Mouse (Mus musculus) neural tube, embryonic 13.5 days (tissue): ENCODE results near the gene Olfr2. TPM values are rescaled to one million over a fixed set of nuclear protein-coding genes. Genes with fewer than 3 reads are reported as not detected.
"Not testable (repeated sequence)": the region's sequence is repeated elsewhere in the genome, so short reads cannot be mapped to it uniquely, and the experiment has no call there.

ENCODE experiments used
- ATAC-seq: fragments of 200-750 bp; cut with Nextera tagmentation; 2 replicates; pipeline ENCODE4 v1.8.0; 2017; ENCODE audit warnings: low read depth, mild to moderate bottlenecking, moderate TSS enrichment, moderate library complexity
- H3K27ac ChIP-seq: fragments of 300-500 bp; sonication (generic); replicated peaks from 2 replicates; pipeline ENCODE4 v1.5.1; 2015; ENCODE audit warnings: moderate library complexity, mild to moderate bottlenecking, inconsistent platforms
- H3K27me3 ChIP-seq: fragments of 300-500 bp; sonication (generic); 2 replicates; pipeline ENCODE4 v1.6.1; 2015; ENCODE audit warnings: mild to moderate bottlenecking, inconsistent platforms
- H3K36me3 ChIP-seq: fragments of 300-500 bp; sonication (generic); 2 replicates; pipeline ENCODE4 v1.6.1; 2015; ENCODE audit warnings: mild to moderate bottlenecking, inconsistent platforms
- H3K4me1 ChIP-seq: fragments of 300-500 bp; sonication (generic); replicated peaks from 2 replicates; pipeline ENCODE4 v1.6.1; 2015; ENCODE audit warnings: inconsistent platforms
- H3K4me2 ChIP-seq: fragments of 300-500 bp; sonication (generic); 2 replicates; pipeline ENCODE4 v1.6.1; 2015; ENCODE audit warnings: inconsistent platforms, mild to moderate bottlenecking, moderate library complexity
- H3K4me3 ChIP-seq: fragments of 300-500 bp; sonication (generic); 2 replicates; pipeline ENCODE4 v1.5.1; 2015; ENCODE audit warnings: mild to moderate bottlenecking, inconsistent platforms
- H3K9ac ChIP-seq: fragments of 300-500 bp; sonication (generic); 2 replicates; pipeline ENCODE4 v1.6.1; 2015; ENCODE audit warnings: moderate library complexity, mild to moderate bottlenecking, inconsistent platforms
- H3K9me3 ChIP-seq: fragments of 300-500 bp; sonication (generic); 2 replicates; pipeline ENCODE4 v1.6.1; 2016; ENCODE audit warnings: inconsistent platforms
- WGBS: fragments of 180-500 bp; shearing (Covaris S2); methylation state at CpG from one replicate; pipeline ENCODE4 v1.1.7; 2015; 5-methylcytosine and 5-hydroxymethylcytosine counted together
- polyA plus RNA-seq: library from polyadenylated mRNA; unstranded; fragments of >200 nt; fragmentation: Nextera tagmentation; extraction: Ambion mirVana; gene quantifications from 2 replicates; pipeline ENCODE4 v1.2.1, GENCODE M21; 2015

Olfr2 gene
- not detected in 2 replicates for polyA plus RNA-seq

DNA sequence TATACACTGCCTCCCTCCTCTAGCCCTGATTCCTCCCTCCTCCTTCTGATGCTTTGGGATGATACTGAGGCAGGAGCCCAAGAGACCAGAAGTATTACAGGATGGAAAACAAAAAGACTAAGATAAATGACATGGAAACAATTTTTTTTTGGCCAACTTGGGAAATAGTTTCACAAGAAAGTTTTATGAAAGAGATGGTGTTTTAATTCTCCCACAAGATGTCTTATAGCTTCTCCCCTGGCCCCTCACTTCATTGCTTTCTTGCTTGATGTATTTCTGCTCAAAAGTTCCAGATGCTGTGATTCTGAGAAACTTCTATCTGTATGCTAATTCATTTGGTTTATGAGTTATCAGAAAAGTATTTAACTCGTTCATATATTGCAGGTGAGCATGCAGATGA, at the start of gene Olfr2:
TSS of gene Olfr2 (minus strand) at position 101 of the 400 bp plus-strand sequence.
- no peak for ATAC-seq
- H3K36me3 ChIP-seq = no peaks in the 10 kb centered on the region
- H3K27ac ChIP-seq = no peak within 1 kb of the TSS
- no peak within 1 kb of the TSS for H3K4me2 ChIP-seq
- no peaks in the 10 kb centered on the region for H3K4me1 ChIP-seq
- no peaks in the 10 kb centered on the region for H3K9me3 ChIP-seq
- no peak within 1 kb of the TSS for H3K4me3 ChIP-seq
- H3K9ac ChIP-seq = no peak within 1 kb of the TSS
- 67% methylated on average over 1 of the region's 1 CpGs for WGBS
- no peaks in the 10 kb centered on the region for H3K27me3 ChIP-seq

DNA sequence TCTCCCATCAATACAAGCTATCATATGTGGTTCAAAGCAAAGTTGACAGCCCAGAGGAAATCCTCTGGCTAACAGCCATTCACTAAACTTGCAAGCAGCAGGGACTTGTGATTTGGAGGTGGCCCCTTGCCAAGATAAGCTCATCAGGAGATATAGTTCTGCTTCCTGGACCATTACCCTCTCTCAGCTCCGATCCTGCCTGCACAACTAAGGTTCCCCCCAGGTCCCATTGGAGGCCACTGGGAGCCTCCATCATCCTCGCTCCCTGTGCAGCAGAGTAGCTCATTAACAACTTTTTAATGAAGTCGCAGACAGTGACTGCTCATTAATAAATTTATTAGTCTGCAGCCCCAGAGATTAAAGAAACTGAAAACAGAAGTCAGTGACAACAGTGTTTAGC, 41.7 kb upstream of the Olfr2 start:
- no peak overlapping the region for H3K27ac ChIP-seq
- H3K4me3 ChIP-seq = no peak overlapping the region
- no peaks in the 10 kb centered on the region for H3K9me3 ChIP-seq
- no peaks in the 10 kb centered on the region for H3K4me1 ChIP-seq
- WGBS = 44% methylated on average over 3 of the region's 3 CpGs
- ATAC-seq = no peak
- no peaks in the 10 kb centered on the region for H3K27me3 ChIP-seq
- H3K9ac ChIP-seq = no peak overlapping the region
- H3K4me2 ChIP-seq = no peak overlapping the region
- no peaks in the 10 kb centered on the region for H3K36me3 ChIP-seq

DNA sequence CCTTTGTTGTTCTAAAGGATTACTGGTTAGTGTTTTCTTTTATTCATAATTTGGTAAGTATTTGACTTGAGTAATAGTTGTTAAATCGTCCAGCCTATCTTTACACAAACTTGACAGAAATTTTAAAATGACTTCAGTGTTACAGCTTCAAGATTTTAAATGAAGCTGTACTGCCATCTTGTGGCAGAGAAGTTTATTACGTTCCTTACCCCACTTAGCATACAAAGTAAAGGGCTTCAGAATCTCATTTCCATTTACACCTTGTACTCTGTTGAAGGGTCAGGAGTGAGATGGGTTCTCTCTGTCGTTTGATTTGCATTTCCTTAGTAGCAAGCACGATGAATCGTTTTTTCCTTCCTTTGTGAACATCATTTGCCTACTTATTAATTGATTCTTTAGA, 40.0 kb upstream of the Olfr2 start:
- Histone ChIP-seq H3K36me3 (no peaks in the 10 kb centered on the region), H3K4me2 (no peak overlapping the region), H3K4me1 (no peaks in the 10 kb centered on the region), H3K4me3 (no peak overlapping the region), H3K9me3 (no peaks in the 10 kb centered on the region), H3K27me3 (no peaks in the 10 kb centered on the region), H3K27ac (no peak overlapping the region), H3K9ac (no peak overlapping the region)
- 5% methylated on average over 5 of the region's 5 CpGs for WGBS
- no peak for ATAC-seq

DNA sequence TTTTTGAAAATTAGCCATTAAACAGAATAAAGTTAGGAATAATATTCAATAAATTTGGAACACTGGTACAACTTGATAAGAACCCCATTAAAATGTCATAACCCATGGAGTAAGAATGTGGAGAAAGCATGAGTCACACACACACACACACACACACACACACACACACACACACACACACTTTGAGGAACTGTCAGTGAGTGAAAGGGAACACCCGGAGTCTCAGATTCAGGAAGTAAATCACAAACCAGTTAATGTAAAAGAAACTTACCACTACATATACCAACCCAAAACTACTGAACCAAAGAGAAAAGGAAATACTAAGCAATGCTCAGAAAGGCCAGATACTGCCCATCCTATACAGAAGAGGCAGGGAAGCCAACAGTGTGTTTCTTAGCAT, 38.5 kb upstream of the Olfr2 start:
- Histone ChIP-seq H3K27ac (no peak overlapping the region), H3K27me3 (no peaks in the 10 kb centered on the region), H3K4me2 (no peak overlapping the region), H3K9me3 (no peaks in the 10 kb centered on the region), H3K4me3 (no peak overlapping the region), H3K4me1 (no peaks in the 10 kb centered on the region), H3K36me3 (no peaks in the 10 kb centered on the region), H3K9ac (no peak overlapping the region)
- ATAC-seq = no peak
- WGBS = 93% methylated on average over 1 of the region's 1 CpGs

DNA sequence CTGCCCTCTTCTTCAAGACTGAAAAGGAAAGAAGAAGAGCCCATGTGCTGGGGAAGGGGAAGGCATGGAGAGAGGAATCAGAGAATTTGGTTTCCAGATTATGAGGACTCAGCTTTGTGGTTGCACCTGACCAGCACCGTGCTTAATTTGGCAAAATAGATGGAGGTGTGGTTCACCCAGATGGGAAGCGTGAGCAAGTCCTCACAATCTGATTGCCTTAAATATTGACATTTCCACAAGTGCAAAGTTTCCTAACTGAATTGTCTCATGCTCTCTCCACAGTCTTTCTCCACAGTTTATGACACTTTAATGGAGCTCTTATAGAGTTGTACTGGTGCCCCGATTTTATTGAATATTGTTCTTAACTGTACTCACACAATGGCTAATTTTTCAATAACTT, 37.3 kb upstream of the Olfr2 start:
- Histone ChIP-seq H3K4me1 (no peaks in the 10 kb centered on the region), H3K27me3 (no peaks in the 10 kb centered on the region), H3K4me3 (no peak overlapping the region), H3K36me3 (no peaks in the 10 kb centered on the region), H3K27ac (no peak overlapping the region), H3K4me2 (no peak overlapping the region), H3K9me3 (no peaks in the 10 kb centered on the region), H3K9ac (no peak overlapping the region)
- 83% methylated on average over 3 of the region's 3 CpGs for WGBS
- no peak for ATAC-seq

DNA sequence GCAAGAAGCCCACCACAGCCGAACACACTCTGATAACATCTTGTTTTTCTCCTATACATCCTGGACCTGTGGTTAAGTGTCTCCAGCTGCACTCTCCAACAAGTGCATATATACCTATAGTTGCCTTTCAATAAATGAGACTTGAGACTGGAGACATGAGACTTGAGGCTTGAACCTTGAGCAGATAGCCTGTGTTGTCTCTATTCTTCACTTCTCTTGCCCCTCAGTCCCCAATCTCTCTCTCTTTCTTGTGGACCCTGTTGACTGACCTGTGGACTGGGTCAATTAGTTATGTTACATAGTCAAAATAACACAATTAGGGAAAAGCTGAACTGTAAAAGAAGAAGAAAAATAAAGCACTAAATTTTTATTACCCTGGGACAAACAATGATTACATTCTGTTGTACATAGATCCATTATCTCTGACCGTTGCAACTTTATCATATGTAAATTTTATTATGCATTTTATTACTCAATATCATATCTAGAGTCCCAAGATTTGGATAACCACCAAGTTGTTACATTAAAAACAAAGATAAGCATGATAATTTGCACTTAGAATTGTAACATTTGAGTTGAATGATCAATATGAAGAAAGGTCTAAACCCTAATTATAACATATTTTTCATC, 34.2 kb upstream of the Olfr2 start:
- H3K4me3 ChIP-seq = no peak overlapping the region
- no peak for ATAC-seq
- H3K4me1 ChIP-seq = no peaks in the 10 kb centered on the region
- H3K27me3 ChIP-seq = no peaks in the 10 kb centered on the region
- no peak overlapping the region for H3K4me2 ChIP-seq
- no peak overlapping the region for H3K9ac ChIP-seq
- H3K36me3 ChIP-seq = no peaks in the 10 kb centered on the region
- no peaks in the 10 kb centered on the region for H3K9me3 ChIP-seq
- no peak overlapping the region for H3K27ac ChIP-seq
- 75% methylated on average over 2 of the region's 2 CpGs for WGBS

DNA sequence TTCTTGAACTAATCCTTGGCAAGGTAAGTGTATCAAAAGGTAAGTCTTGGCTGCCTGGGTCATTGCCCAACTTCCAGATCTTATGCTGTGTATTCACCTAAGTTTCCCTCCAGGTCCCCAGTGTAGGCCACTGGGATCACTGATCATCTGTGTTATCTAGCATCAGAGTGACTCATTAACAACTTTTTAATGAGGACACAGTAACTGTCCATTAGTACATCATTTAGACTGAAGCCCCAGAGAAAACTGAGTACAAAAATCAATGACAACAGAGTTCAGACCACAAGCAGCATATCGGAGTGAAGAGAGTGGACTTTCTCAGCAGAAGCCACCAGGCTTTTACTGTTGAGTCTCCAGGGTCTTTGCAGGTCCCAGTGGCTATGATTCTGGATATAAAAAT, 25.0 kb upstream of the Olfr2 start, which contains the start of gene Olfr713:
TSS of gene Olfr713 (plus strand) at position 301 of the 400 bp plus-strand sequence.
- Histone ChIP-seq H3K4me2 (no peak within 1 kb of the TSS), H3K36me3 (no peaks in the 10 kb centered on the region), H3K9ac (no peak within 1 kb of the TSS), H3K9me3 (no peaks in the 10 kb centered on the region), H3K4me3 (no peak within 1 kb of the TSS), H3K27ac (no peak within 1 kb of the TSS), H3K4me1 (no peaks in the 10 kb centered on the region), H3K27me3 (no peaks in the 10 kb centered on the region)
- 75% methylated on average over 1 of the region's 1 CpGs for WGBS
- no peak for ATAC-seq

DNA sequence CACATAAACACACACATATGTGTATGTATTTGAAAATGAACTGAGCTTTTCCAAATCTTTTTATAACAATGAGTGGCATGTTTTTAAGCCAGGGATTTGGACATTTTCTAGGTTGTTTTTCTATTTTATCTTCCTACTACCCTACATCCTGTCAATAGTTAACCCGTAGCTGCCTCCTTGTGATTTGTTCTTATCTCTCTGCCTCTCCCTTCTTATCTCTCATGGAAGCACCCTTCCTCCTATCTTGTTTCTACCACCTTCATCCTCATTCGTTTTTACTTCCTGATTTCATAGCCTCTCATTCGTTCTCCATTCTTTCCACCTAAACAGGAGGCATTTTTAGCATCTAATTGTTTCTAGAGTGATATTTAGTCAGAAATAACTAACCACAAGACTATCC, 1.7 kb downstream of the Olfr2 start:
- no peaks in the 10 kb centered on the region for H3K9me3 ChIP-seq
- 76% methylated on average over 3 of the region's 3 CpGs for WGBS
- H3K27ac ChIP-seq = no peak overlapping the region
- H3K4me1 ChIP-seq = no peaks in the 10 kb centered on the region
- no peak overlapping the region for H3K9ac ChIP-seq
- no peak overlapping the region for H3K4me3 ChIP-seq
- H3K27me3 ChIP-seq = no peaks in the 10 kb centered on the region
- no peak for ATAC-seq
- no peak overlapping the region for H3K4me2 ChIP-seq
- no peaks in the 10 kb centered on the region for H3K36me3 ChIP-seq

DNA sequence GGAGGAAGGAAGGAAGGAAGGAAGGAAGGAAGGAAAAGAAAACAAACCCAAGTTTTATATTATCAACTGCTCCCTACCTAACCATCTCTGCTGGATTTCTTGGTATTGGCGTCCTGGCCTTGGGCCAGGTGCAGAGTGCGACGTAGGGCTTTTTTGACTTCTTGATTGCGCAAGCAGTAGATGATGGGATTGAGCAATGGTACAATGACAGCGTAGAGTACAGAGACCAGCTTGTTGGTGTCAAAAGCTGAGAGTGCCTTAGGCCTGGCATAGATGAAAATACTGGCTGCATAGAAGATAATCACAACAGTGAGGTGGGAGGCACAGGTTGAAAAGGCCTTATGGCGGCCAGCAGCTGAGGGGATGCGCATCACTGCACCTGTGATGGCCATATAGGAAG, 5.1 kb downstream of the Olfr2 start:
- H3K36me3 ChIP-seq = no peaks in the 10 kb centered on the region
- 89% methylated on average over 7 of the region's 7 CpGs for WGBS
- no peak for ATAC-seq
- H3K27ac ChIP-seq = no peak overlapping the region
- no peaks in the 10 kb centered on the region for H3K9me3 ChIP-seq
- no peaks in the 10 kb centered on the region for H3K27me3 ChIP-seq
- no peak overlapping the region for H3K4me3 ChIP-seq
- H3K4me1 ChIP-seq = no peaks in the 10 kb centered on the region
- no peak overlapping the region for H3K9ac ChIP-seq
- H3K4me2 ChIP-seq = no peak overlapping the region

DNA sequence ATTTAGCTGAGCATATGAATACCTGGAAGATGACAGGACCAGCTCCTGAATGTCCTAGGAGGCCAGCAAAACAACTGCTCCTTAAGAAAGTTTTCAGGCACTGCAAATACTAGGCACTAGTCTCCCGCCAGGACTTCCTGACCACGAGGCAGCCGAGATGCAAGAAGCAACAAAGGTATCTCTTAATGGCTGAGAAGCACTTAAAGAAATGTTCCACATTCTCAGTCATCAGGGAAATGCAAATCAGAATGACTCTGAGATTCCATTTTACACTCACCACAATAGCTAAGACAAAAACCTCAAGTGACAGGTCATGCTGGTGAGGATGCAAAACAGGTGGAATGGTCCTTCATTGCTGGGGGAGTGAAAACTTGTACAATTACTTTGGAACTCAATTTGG, 20.6 kb downstream of the Olfr2 start:
- no peak overlapping the region for H3K4me3 ChIP-seq
- no peaks in the 10 kb centered on the region for H3K9me3 ChIP-seq
- no peak overlapping the region for H3K27ac ChIP-seq
- ATAC-seq = no peak
- WGBS = 91% methylated on average over 3 of the region's 3 CpGs
- H3K4me1 ChIP-seq = no peaks in the 10 kb centered on the region
- H3K4me2 ChIP-seq = no peak overlapping the region
- H3K36me3 ChIP-seq = no peaks in the 10 kb centered on the region
- H3K9ac ChIP-seq = no peak overlapping the region
- no peaks in the 10 kb centered on the region for H3K27me3 ChIP-seq

DNA sequence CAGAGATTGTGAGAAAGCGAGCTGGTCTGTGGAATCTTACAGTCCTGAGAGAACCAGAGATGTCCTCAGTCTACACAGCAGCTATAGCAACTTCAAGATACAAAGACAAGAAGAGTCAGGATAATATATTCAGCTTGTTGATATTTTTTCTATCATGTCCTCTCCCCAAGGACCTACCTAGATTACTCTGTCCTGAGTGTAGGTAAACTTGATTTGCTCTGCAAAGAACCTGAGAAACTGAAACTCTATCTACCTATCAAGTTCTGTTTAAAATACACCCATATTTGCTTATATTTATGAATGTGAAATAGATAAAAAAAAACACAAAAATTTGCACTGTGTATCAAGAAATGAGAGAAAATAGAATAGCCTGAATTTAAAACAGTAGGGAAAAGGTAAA, 30.5 kb downstream of the Olfr2 start, which contains the start of gene Olfr711:
TSS of gene Olfr711 (minus strand) at position 101 of the 400 bp plus-strand sequence.
- Histone ChIP-seq H3K9me3 (no peaks in the 10 kb centered on the region), H3K4me3 (no peak within 1 kb of the TSS), H3K4me1 (no peaks in the 10 kb centered on the region), H3K27ac (no peak within 1 kb of the TSS), H3K4me2 (no peak within 1 kb of the TSS), H3K36me3 (no peaks in the 10 kb centered on the region), H3K27me3 (no peaks in the 10 kb centered on the region), H3K9ac (no peak within 1 kb of the TSS)
- 67% methylated on average over 1 of the region's 1 CpGs for WGBS
- no peak for ATAC-seq

DNA sequence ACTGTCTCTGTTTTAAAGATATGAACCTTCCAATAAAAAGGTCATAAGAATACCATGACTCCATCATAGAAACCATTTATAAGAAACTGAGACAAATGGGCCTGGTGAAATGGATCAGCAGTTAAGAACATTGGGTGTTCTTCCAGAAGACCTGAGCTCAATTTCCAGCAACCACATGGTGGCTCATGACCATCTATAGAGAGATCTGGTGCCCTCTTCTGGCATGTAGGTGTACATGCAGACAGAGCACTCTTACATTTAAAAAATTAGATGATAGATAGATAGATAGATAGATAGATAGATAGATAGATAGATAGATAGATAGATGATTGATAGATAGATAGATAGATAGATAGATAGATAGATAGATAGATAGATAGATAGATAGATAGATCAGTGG, 38.4 kb downstream of the Olfr2 start:
- ATAC-seq, H3K27ac ChIP-seq, H3K9ac ChIP-seq, H3K4me3 ChIP-seq, H3K9me3 ChIP-seq, H3K27me3 ChIP-seq, H3K4me1 ChIP-seq, H3K36me3 ChIP-seq, H3K4me2 ChIP-seq: not testable (repeated sequence)

DNA sequence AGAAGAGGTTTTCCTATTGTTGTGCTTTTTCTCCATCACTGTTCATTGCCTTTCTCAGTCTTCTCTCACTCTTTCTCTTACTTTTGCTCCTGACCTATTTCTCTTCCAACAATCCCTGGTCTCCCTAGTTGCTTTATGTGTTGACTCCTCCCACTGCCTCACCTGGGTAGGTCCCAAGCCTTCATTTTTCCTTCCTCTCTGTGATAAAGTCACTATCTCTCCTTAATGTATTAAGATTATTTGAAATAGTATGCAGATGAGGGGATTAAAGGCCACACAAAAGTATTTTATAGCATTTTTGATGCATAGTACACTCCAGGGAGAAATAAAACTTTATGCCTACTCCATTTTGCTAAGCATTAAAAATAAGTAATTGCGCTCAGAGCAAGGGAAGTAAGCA, 42.0 kb downstream of the Olfr2 start, which contains the start of gene Olfr6:
TSS of gene Olfr6 (minus strand) at position 101 of the 400 bp plus-strand sequence.
- Histone ChIP-seq H3K4me1 (no peaks in the 10 kb centered on the region), H3K4me3 (no peak within 1 kb of the TSS), H3K27ac (no peak within 1 kb of the TSS), H3K36me3 (no peaks in the 10 kb centered on the region), H3K4me2 (no peak within 1 kb of the TSS), H3K27me3 (no peaks in the 10 kb centered on the region), H3K9ac (no peak within 1 kb of the TSS), H3K9me3 (no peaks in the 10 kb centered on the region)
- WGBS = 81% methylated on average over 1 of the region's 1 CpGs
- ATAC-seq = no peak
